Mouse (Mus musculus) thymus, postnatal 0 days (tissue): Measurements from ENCODE around the gene Smim13. TPM values are rescaled to one million over a fixed set of nuclear protein-coding genes. Genes with fewer than 3 reads are reported as not detected.
"Not testable (repeated sequence)": the region's sequence is repeated elsewhere in the genome, so short reads cannot be mapped to it uniquely, and the experiment has no call there.

Source experiments
- DNase-seq: peaks from one replicate; pipeline ENCODE4 v3.0.0-alpha.2; 2015; ENCODE audit warnings: low spot score
- polyA plus RNA-seq: library from polyadenylated mRNA; unstranded; fragments of >200 nt; fragmentation: Nextera tagmentation; extraction: Ambion mirVana; gene quantifications from 2 replicates; pipeline ENCODE4 v1.2.1, GENCODE M21; 2015

The Smim13 gene
- 12.4 and 14.6 TPM in 2 replicates for polyA plus RNA-seq

- peak; percentile 99 for DNase-seq
These were observed at the start of gene Smim13 for GRCm38 (mm10) chr13:41249538-41250317. Gene Smim13, plus strand, starts transcription at chr13:41249844.

- no peak for DNase-seq
These were observed 48.8 kb upstream of the Smim13 start for GRCm38 (mm10) chr13:41200861-41201260.

GRCm38 (mm10) chr13:41203289-41203688, 46.4 kb upstream of the Smim13 start:
- DNase-seq, result no peak

- no peak for DNase-seq
These were observed 46.0 kb upstream of the Smim13 start for GRCm38 (mm10) chr13:41203691-41204090.

- not testable (repeated sequence) for DNase-seq
These were observed 44.1 kb upstream of the Smim13 start for GRCm38 (mm10) chr13:41205568-41205967.

- DNase-seq, result no peak
These were observed 43.4 kb upstream of the Smim13 start for GRCm38 (mm10) chr13:41206241-41206640.

GRCm38 (mm10) chr13:41211276-41211675, 38.4 kb upstream of the Smim13 start:
- no peak for DNase-seq

- DNase-seq, result no peak
These were observed 36.9 kb upstream of the Smim13 start for GRCm38 (mm10) chr13:41212558-41213322.

GRCm38 (mm10) chr13:41215669-41216068, 34.0 kb upstream of the Smim13 start:
- DNase-seq, result no peak

- DNase-seq, result no peak
These were observed 33.4 kb upstream of the Smim13 start for GRCm38 (mm10) chr13:41216236-41216635.

- DNase-seq, result no peak
These were observed 30.6 kb upstream of the Smim13 start for GRCm38 (mm10) chr13:41219056-41219455.

GRCm38 (mm10) chr13:41219687-41220303, 29.8 kb upstream of the Smim13 start:
- no peak for DNase-seq

- DNase-seq, result peak; percentile 61
These were observed 29.3 kb upstream of the Smim13 start, which contains the start of gene Elovl2 for GRCm38 (mm10) chr13:41220304-41220834. Gene Elovl2, minus strand, starts transcription at chr13:41220405.

- DNase-seq, result no peak
These were observed 23.1 kb upstream of the Smim13 start for GRCm38 (mm10) chr13:41226513-41226912.

GRCm38 (mm10) chr13:41228060-41228459, 21.6 kb upstream of the Smim13 start:
- no peak for DNase-seq

- DNase-seq, result no peak
These were observed 19.4 kb upstream of the Smim13 start for GRCm38 (mm10) chr13:41230256-41230655.

GRCm38 (mm10) chr13:41231389-41231983, 18.2 kb upstream of the Smim13 start:
- no peak for DNase-seq

- no peak for DNase-seq
These were observed 17.4 kb upstream of the Smim13 start for GRCm38 (mm10) chr13:41232209-41232608.

- DNase-seq, result no peak
These were observed 16.4 kb upstream of the Smim13 start for GRCm38 (mm10) chr13:41233241-41233640.

- no peak for DNase-seq
These were observed 14.5 kb upstream of the Smim13 start for GRCm38 (mm10) chr13:41235181-41235580.
